Mouse (Mus musculus) embryonic fibroblast, embryonic 13.5 days (primary cell): ENCODE measurements around the gene Gm1043.

Experiments used
- CTCF ChIP-seq: IDR thresholded peaks from 2 replicates; pipeline ENCODE4 v1.5.1; 2011; ENCODE audit warnings: mild to moderate bottlenecking, control low read depth, low read length, moderate library complexity, borderline replicate concordance; ENCODE audit not compliant: insufficient read depth
- POLR2A ChIP-seq: IDR thresholded peaks from 2 replicates; pipeline ENCODE4 v1.6.1; 2011; ENCODE audit warnings: low read depth, mild to moderate bottlenecking, control low read depth, low read length, moderate library complexity

DNA sequence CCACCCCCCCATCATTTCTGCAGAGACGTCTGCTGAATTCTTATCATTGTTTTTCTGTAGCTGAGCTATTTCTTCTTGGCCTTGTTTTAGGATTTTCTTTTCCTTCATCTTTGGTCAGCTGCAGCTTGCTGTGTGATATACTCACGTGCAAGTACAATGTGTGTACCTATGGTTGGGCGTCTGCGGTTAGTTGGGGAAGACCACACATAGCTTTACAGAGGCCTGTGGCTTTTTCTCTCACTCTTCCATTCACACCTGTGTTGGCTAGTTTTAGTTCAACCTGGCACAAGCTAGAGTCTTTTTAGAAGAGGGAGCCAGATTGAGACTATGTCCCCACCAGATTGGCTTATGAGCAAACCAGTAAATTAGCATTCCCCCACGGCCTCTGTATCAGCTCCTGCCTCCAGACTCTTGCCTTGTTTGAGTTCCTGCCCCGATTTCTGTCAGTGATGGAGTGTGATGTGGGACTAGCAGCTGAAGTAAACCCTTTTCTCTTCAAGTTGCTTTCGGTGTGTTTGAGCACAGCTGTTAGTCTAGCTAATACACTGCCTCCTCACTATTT is 1.9 kb upstream of the Gm1043 start:
- no peak for TF ChIP-seq POLR2A
- TF ChIP-seq CTCF = no peak
